Mouse (Mus musculus) thymus, postnatal 10 days (tissue): ENCODE measurements at regions not wholly inside any gene's neighbourhood (a gene's known extent, or its start where the extent isn't known, plus 50 kb on each side); places are given as distances from the start of the nearest gene placed in this dataset.
A peak's percentile ranks its signal among the peaks of the same experiment; 100 is the strongest.
"Not testable (repeated sequence)": the region's sequence is repeated elsewhere in the genome, so short reads cannot be mapped to it uniquely, and the experiment has no call there.

Experiments
- DNase-seq, 2 experiments: peaks; one replicate each; pipeline ENCODE4 v3.0.0; 2021; ENCODE audit warnings: low spot score in 2 of 2

DNA sequence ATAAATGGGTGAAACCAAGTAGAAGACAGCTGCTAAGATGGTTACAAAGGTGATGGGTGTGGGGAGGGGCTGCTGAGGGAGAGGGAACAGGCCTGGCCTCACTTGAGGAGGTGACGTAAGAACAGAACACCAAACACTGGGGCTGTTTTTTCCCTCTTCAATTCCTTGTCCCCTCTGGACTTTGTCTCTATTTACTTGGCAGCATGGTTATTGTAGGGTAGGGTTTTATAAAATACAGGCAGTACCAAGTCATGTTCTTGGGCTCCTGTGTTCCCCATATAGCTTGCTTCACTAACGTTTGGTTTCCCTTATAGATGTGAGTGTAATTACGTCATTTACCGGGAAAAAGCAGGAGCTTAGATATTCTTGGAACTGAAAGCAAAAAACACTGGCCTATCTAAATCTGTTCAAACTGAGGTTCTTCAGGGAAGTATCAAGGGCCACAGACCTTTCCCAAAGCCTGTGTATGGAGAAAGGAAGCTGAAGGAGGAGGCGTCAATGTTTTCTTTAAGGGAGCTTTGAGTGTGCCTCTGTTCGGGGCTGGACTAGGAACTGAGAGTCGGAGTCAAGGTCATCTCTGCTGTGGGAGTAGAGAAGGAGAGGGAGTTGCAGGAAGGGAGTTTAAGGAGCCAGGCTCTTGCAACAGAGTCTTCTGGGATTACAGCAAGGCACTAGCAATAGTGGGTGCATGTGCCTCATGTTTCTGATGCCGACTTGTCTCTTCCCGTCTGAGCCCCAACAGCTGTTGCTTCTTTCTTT, 85.1 kb upstream of the Atp1b1 start:
- no peak for DNase-seq

DNA sequence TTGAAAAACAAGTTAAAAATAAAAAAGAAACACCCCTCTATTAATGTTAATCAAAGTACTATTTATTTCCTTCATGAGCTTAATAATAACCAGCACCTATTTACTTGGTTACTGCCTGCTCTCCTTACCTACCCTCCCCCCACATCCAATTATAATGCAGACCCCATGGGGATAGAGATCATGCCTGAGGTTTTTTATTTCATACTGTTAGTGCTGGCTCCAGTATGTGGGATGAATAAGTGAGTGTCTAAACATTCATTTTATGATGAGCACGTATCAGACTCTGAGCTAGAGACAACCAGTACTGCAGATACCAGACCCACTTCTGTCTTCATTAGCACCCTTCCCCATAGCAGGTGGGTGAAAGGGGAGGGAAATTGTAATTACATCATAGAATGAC, 83.6 kb upstream of the Atp1b1 start:
- no peak for DNase-seq

DNA sequence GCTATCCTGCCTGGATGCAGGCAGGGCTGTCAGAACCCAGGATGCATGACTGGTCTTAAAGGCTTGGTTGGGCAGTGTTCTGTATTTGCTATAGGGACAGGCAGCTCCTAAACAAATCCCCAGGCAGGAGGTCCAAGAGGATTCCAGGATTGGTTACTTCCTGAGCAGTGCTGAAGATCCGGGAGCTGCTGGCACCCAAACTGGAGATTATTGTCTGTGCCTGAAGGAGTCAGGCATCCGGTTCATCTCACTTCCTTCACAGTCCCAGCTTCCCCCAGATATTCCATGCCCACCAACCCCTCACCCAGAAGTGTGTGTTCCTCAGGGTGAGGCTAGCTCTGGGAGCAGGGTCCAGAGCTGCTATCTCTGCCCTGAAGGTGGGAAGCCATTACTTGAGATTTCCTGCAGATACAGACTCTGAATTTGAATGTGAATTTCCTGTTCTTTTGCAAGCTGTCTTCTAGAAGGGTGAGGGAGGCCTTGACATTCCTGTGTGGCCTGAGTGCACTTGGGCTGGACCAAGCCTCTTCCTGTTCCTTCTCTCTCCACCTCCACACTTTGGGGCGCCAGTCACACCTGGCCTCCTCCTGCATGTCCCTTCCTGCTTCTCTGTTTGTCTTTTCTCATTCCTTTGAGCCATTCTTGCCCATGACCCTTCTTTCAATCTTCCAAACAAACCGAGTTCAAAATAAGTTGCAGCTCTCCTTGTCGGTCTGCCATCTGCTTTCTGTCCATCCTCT, 80.3 kb upstream of the Atp1b1 start:
- no peak for DNase-seq

DNA sequence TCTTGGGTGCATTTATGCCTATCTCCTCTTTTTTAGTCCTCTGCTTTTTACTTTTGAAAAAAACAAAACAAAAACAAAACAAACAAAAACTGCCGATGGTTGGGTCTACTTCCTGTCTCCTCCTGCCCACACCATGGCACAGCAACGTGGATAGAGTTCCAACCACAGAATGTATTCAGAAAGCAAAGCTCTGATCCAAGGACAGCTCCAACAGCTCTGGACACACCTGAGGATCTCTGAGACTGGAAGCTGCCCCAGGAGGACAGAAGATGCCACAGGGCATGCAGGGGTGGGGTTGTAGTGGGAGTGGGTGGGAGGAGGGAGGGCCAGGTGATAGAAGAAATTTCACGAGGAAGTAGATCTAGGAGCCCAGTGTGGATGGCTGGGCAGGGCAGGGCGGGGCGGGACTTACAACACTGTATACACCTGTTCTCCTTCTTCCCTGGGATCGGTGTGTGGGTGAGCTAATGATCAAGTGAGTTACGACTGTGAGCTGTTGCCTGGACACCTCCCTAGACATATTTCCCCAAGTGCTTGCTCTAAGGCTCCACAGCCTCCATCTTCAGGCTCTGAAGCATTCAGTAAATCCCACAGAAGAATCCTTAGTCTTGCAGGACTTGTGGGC, 79.3 kb upstream of the Atp1b1 start:
- no peak for DNase-seq

DNA sequence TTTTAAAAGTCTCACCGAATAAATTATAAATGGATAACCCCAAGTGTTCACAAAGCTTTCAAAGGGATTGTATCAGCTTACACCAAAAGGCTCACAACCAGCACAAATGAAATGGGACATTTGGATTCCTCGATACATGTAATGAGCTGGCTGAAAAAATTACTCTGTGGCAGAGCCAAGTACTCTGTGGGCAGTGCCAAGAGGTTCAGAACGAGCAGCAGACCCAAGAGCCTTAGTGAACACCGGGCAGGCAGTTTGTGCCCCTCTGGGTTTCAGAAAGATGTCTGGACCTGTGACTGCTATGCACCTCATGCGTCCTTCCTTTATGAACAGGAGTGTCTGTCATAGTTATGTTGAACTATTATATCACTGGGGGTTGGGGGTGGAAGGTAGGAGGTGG, 74.0 kb upstream of the Atp1b1 start:
- no peak for DNase-seq

DNA sequence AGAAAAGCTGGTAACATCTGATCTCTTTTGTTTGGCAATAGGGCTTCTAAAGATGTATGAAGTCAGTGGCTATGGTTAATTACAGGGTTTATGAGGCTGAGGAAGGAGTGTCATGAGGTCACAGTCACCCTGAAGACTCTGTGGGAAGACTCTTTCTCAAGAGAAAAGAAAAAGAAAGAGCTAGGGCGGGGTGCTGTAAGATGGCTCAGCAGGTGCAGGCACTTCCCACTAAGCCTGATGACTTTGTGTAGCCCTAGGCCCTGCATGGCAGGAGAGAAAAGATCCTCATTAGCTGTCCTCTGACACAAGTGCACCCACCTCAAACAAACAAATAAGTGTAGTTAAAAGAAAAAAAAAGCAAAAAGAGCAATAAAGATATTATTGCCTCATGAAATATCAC, 73.6 kb upstream of the Atp1b1 start:
- peak; percentile 9 to 19 for DNase-seq

DNA sequence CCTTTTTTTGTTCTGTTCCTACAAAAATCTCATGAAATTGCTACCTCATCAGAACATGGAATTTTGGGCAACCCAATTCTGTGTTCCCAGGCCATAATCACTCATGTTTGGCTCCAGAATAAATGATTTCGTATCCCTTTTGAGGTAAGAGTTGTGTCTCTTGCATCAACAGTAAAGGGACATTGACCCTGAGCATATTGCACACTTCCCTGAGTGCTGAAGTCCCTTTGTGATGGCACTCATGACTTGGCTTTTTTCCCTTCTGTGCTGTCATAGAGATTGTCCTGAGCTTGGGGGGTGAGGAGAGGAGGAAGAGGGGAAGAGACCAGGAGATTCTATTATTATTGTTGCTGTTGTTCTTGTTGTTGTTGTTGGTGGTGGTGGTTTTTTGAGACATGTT, 68.6 kb upstream of the Atp1b1 start:
- no peak for DNase-seq

DNA sequence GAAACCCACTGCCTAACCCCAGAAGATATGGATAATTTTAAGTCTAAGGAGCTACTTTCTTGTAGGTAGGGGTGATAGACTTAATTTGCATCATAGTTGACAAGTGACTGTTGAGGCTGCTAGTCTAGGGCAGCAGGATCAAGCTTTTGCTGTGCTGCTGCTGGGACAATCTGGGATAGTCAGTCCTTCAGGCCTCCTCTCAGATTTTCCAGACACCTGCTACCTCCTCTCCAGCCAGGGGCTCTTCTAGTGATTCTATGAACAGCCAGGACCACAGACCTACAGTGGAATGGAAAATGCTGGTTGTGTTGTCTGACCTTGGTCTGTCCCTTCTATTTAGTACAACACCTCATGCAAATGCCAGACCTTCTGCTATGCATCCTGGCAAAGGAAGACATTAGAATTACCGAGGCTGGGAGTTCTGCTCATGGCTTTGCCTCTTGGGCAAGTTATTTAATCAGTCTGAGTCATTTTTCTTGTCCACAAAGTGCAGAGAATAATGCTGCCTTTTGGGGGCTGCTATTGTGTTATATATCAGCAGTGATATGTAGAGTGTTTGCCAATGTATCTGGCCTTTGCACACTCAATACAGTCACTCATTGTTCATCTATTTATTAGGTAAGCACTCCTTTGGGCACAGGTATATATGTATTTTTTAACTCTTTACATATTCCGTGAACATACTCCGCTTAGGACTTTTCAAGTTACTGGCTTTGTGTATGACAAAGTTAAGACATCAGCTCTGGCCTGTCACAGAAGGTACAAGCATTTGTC, 64.4 kb upstream of the Atp1b1 start:
- DNase-seq, result no peak

DNA sequence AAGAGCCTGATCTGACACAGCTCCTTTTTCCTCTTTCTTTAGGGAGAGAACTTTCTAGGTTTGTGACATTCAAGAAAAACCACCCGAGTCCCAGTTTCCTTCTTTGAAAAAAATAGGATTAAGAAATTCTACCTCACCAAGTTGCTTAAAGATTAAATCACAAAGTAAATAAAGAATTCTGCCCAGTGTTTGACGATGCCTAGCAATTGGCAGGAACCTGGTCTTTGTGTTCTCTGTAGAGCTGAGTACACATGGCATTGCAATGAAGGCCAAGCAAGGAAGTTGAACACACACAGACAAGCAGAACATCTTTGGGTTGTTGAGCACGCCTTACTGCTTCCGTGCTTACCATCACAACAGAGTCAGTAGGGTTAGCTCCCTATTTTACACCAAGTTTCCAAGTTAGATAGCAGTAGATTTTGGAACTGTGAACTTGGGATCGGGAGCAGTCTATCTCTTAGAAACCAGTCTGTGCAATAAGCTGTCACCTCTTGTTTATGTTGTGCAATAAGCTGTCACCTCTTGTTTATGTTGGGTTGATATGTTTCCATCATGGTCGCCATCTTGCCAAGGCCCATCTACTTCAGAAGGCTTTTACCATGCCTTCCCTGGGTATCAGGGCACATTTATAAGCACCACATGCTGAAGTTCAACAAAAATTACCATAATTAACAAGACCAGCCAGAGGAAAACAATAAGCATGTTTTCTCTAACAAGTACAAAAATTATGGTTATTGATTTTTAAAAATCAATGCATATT, 63.4 kb upstream of the Atp1b1 start:
- DNase-seq, result no peak

DNA sequence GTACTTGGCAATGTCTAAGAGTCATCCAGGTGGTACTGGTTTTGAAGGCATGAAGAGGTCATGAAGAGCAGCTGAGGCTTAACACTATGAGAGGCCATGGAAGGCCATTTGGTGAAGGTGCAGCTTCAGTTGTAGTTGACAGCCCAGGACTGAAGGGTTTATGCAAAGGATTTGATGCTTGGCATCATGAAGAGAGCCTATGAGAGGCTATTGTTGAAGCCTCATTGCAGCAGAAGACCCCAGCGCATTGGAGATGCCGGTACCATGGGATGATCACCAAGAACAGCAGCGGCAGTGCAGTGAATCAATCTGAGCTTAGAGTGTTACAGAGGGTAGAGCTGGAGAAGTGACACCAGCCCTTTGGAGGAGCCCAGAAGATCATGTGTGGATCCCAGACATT, 60.7 kb upstream of the Atp1b1 start:
- DNase-seq, result no peak

DNA sequence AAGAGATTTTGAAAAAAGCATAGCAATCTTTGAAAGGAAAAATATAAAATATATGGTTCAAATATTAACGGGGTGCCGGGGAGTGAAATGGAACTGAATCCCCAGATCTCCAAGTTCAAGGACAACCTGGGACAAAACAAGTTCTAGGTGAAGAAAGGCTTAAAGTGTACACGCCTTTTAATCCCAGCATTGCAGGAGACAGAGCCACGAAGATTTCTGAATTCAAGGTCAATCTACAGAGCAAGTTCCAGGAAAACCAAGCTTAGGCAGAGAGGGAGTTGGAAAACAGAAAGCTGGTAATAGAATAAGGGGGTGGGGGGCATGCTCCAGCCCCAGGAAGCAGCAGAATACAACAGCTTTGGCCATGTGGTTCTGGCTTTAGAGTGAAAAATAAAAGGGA, 60.2 kb upstream of the Atp1b1 start:
- no peak for DNase-seq

DNA sequence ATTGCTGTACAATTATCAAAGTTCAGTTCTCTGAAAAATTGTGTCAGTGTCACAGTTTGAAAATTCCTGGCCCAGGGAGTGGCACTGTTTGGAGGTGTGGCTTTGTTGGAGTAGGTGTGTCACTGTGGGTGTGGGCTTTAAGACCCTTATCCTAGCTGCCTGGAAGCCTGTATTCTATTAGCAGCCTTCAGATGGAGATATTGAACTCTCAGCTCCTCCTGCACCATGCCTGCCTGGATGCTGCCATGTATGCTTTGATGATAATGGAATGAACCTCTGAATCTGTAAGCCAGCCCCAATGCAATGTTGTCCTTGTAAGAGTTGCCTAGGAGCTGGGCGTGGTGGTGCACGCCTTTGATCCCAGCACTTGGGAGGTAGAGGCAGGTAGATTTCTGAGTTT, 59.2 kb upstream of the Atp1b1 start:
- DNase-seq, result not testable (repeated sequence)

DNA sequence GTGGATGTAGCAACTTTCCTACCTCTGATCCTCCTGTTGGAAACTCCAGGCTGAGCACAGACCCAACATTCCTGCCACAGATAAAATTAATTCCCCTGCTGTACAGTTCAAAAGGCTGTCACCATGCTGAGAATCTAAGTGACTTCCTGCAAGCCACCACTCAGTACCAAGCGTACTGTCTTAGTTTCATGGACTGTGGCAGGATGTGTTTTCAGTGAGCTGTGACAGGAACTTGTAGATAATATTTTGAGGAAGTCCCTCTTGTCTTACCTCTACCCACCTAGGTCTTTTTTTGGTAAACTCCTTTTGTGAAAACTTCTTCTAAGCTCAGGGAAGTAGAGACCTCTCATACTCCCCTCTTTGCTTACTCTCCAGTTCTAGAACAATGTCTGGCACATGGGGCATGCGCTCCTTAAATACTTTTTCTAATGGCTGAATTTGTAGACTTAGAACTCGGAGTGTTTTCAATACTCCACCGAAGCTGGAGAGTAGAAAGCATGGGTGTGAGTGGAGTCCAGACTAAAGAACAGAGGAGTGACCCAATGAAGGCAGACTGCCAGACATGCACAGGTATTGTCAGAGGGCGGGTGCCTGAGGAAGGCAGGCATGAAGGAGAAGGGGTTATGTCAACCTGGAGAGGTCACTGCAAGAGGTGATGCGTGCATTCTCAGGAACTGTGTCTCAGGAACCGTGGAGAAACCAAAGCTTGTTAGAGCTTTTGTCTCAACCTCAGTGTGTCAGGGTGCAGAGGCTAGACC, 53.7 kb upstream of the Atp1b1 start:
- DNase-seq, result no peak

DNA sequence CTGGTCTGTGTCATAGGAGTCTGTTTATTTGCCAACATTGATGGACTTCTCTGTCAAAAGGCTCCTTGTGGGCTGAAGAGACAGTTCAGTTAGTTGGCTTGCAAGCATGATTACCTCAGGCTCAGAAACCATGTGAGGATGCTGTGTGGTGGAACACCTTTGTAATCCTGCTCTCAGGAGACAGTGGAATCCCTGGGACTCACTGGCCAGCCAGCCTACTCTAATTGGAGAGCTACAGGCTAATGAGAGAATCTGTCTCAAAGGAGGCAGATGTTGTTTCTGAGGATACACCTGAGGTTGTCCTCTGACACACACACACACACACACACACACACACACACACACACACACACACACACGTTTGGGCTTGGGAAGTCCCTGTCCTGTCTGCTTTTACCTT, 51.1 kb upstream of the Atp1b1 start:
- no peak for DNase-seq

DNA sequence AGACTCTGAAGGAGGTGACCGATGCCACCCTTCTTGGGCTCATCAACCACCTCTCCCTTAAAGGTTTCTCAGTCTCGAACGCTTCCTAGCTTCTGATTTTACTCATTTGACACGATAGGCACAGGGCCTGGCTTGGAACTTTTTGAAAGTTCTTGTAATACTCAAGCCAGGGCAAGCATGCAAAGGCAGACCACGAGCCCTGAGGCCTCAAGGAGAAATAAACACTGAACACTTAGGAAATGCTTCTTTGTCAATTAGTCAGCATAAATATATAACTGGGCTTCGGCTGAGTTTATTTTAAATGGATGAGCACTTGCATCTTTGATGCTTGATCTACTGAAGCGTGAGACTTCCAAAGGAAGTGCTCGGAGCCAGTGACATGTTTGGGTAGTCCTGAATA, 50.4 kb upstream of the Atp1b1 start:
- no peak for DNase-seq

DNA sequence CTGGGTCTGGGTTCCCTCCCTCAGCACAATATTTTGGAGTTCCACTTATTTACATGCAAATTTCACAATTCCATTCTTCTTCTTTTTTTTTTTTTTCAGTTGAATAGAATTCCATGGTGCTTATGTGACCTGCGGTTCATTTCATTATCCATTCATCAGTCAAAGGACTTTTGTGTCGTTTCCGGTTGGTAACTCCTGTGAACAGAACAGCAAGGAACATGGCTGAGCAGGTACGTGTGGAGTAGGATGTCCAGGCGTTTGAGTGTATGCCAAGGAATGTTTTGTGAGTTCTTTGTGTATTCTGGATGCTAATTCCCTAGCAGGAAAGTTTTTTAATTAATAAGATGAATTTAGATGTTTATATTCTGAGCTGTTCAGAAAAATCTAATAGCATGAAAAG, 50.0 kb upstream of the Atp1b1 start:
- no peak for DNase-seq
